In the genomic region with DNA sequence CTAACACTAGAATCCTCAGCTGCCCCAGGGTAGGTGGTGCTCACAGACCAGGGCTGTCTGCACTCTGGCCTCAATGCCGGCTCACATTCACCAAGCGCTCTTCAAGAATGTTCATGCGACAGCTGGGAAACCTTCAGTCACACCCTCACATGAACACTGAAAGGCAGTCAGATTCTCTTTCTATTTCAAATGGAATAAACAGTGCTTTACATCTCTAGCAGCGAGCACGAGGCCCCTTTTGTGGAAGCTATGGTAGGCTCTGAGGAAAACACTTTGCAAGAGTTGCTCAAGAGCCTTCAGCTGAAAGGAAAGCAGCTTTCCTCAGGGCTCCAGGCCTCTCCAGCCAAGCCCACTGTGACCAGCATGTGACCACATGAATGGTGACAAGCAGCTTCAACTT, we compare ENCODE assay signal across 18 mouse cellular contexts. TPM values are rescaled to one million over a fixed set of nuclear protein-coding genes. Genes with fewer than 3 reads are reported as not detected.
"Had no signal": no experiment of that assay in that cellular context is flagged by ENCODE, and none has a peak within 500 bp of the region (broad histone marks: within the 10 kb centered on the region; RNA-seq: fewer than 3 reads in every experiment).

No protein-coding gene starts in this region.

- H3K36me3 ChIP-seq: liver, embryonic 13.5 days; stomach, embryonic 15.5 days had no signal

- H3K27me3 ChIP-seq: limb, embryonic 12.5 days; liver, embryonic 13.5 days; midbrain, embryonic 15.5 days; neural tube, embryonic 13.5 days; stomach, embryonic 15.5 days had no signal

- H3K4me3 ChIP-seq: limb, embryonic 12.5 days; liver, embryonic 13.5 days; midbrain, embryonic 15.5 days; neural tube, embryonic 13.5 days; stomach, embryonic 15.5 days had no signal

- H3K9me3 ChIP-seq: limb, embryonic 12.5 days; liver, embryonic 13.5 days; midbrain, embryonic 15.5 days; neural tube, embryonic 13.5 days; stomach, embryonic 15.5 days had no signal

- H3K4me2 ChIP-seq: limb, embryonic 12.5 days; liver, embryonic 13.5 days; midbrain, embryonic 11.5 days; midbrain, embryonic 15.5 days; neural tube, embryonic 13.5 days; stomach, embryonic 15.5 days had no signal

- H3K9ac ChIP-seq: limb, embryonic 12.5 days; liver, embryonic 13.5 days; liver, postnatal 0 days; midbrain, embryonic 15.5 days; neural tube, embryonic 13.5 days; stomach, embryonic 15.5 days had no signal

- H3K4me1 ChIP-seq: liver, embryonic 13.5 days; midbrain, embryonic 15.5 days; neural tube, embryonic 13.5 days; stomach, embryonic 15.5 days had no signal

- H3K27ac ChIP-seq: hindbrain, postnatal 0 days; limb, embryonic 12.5 days; liver, embryonic 13.5 days; midbrain, embryonic 15.5 days; neural tube, embryonic 13.5 days; stomach, embryonic 15.5 days had no signal

- ATAC-seq: hindbrain, postnatal 0 days; liver, postnatal 0 days; midbrain, embryonic 15.5 days had no signal

- DNase-seq: kidney, adult 18-20 months; kidney, postnatal 10 days; kidney, postnatal 4 days; liver; liver, embryonic 13.5 days; liver, postnatal 0 days; retina, postnatal 1 day; right cerebral cortex, postnatal 4 days; spleen, adult 18-20 months; thymus, adult 2 months; thymus, postnatal 25 days had no signal

RNA-seq across cellular contexts. Expression of a gene that starts 44.8 kb away (rescaled TPM):
- total RNA-seq: megakaryocyte, adult 5-6 weeks had no signal
